Mouse (Mus musculus): Measurements from ENCODE around the gene Nckap5. TPM values are rescaled to one million over a fixed set of nuclear protein-coding genes. Genes with fewer than 3 reads are reported as not detected.

Gene Nckap5
- total RNA-seq, 1 experiment = 0.18 TPM

- in situ Hi-C loops (cut with MboI; ENCODE audit: low sequenced_read_pairs in 2 of 2, unreplicated experiment in 2 of 2) = no loop called here
- Histone ChIP-seq H3K9me3 (ENCODE audit: control insufficient read depth, insufficient read depth, low read depth, low read length) (no peaks in the 10 kb centered on the region), H3K27ac (ENCODE audit: insufficient read depth, low read depth, low read length, poor library complexity, severe bottlenecking) (no peak overlapping the region), H3K4me1 (ENCODE audit: control insufficient read depth in 2 of 2, insufficient read depth in 2 of 2, low read length in 2 of 2, poor library complexity in 1 of 2) (no peaks in the 10 kb centered on the region), H3K9ac (ENCODE audit: insufficient read depth, low read depth, low read length, poor library complexity, severe bottlenecking) (peak overlapping the region; percentile 68; the same call in 1 of the 2 replicates), H3K4me3 (ENCODE audit: insufficient read depth in 1 of 2, low read depth in 1 of 2, low read length in 2 of 2, poor library complexity in 1 of 2, severe bottlenecking in 1 of 2) (peak overlapping the region; percentile 80), H3K36me3 (ENCODE audit: control insufficient read depth, insufficient read depth, low read length, poor library complexity, severe bottlenecking) (no peaks in the 10 kb centered on the region)
- no peak for TF ChIP-seq ZNF384 (IDR thresholded peaks at IDR 0.05; ENCODE audit: low read depth, low read length)
- no peak for TF ChIP-seq HCFC1 (IDR thresholded peaks at IDR 0.05; ENCODE audit: borderline replicate concordance, insufficient read depth, low read length)
- no peak for TF ChIP-seq MAFK (IDR thresholded peaks at IDR 0.05; ENCODE audit: insufficient read depth, low read depth, low read length)
- no peak for TF ChIP-seq ZC3H11A (IDR thresholded peaks at IDR 0.05; ENCODE audit: borderline replicate concordance, low read depth, low read length)
- TF ChIP-seq CHD2 (IDR thresholded peaks at IDR 0.05; ENCODE audit: low read depth, low read length) = no peak
- DNase-seq (ENCODE audit: low read depth, low spot score) = no peak
Measured at GRCm38 (mm10) chr1:126492206-126493071, 338.2 kb downstream of the Nckap5 start.

- no peak overlapping the region for H3K27ac ChIP-seq (ENCODE audit: insufficient read depth, low read depth, low read length, poor library complexity, severe bottlenecking)
- in situ Hi-C loops (cut with MboI; ENCODE audit: low sequenced_read_pairs in 2 of 2, unreplicated experiment in 2 of 2) = no loop called here
- TF ChIP-seq ZC3H11A (IDR thresholded peaks at IDR 0.05; ENCODE audit: borderline replicate concordance, low read depth, low read length) (no peak), MAFK (IDR thresholded peaks at IDR 0.05; ENCODE audit: insufficient read depth, low read depth, low read length) (no peak), HCFC1 (IDR thresholded peaks at IDR 0.05; ENCODE audit: borderline replicate concordance, insufficient read depth, low read length) (no peak), CHD2 (IDR thresholded peaks at IDR 0.05; ENCODE audit: low read depth, low read length) (no peak), ZNF384 (IDR thresholded peaks at IDR 0.05; ENCODE audit: low read depth, low read length) (no peak)
- no peak for DNase-seq (ENCODE audit: low read depth, low spot score)
- H3K36me3 ChIP-seq (ENCODE audit: control insufficient read depth, insufficient read depth, low read length, poor library complexity, severe bottlenecking) = no peaks in the 10 kb centered on the region
- no peak overlapping the region for H3K9ac ChIP-seq (ENCODE audit: insufficient read depth, low read depth, low read length, poor library complexity, severe bottlenecking)
- H3K4me3 ChIP-seq (ENCODE audit: insufficient read depth in 1 of 2, low read depth in 1 of 2, low read length in 2 of 2, poor library complexity in 1 of 2, severe bottlenecking in 1 of 2) = no peak overlapping the region
- H3K9me3 ChIP-seq (ENCODE audit: control insufficient read depth, insufficient read depth, low read depth, low read length) = no peaks in the 10 kb centered on the region
- no peaks in the 10 kb centered on the region for H3K4me1 ChIP-seq (ENCODE audit: control insufficient read depth in 2 of 2, insufficient read depth in 2 of 2, low read length in 2 of 2, poor library complexity in 1 of 2)
Measured at GRCm38 (mm10) chr1:126491412-126491811, 339.2 kb downstream of the Nckap5 start.

GRCm38 (mm10) chr1:126490256-126490655 is 340.3 kb downstream of the Nckap5 start:
- no peak overlapping the region for H3K9ac ChIP-seq (ENCODE audit: insufficient read depth, low read depth, low read length, poor library complexity, severe bottlenecking)
- TF ChIP-seq ZNF384 (IDR thresholded peaks at IDR 0.05; ENCODE audit: low read depth, low read length) = no peak
- no peak for TF ChIP-seq ZC3H11A (IDR thresholded peaks at IDR 0.05; ENCODE audit: borderline replicate concordance, low read depth, low read length)
- H3K4me3 ChIP-seq (ENCODE audit: insufficient read depth in 1 of 2, low read depth in 1 of 2, low read length in 2 of 2, poor library complexity in 1 of 2, severe bottlenecking in 1 of 2) = no peak overlapping the region
- H3K36me3 ChIP-seq (ENCODE audit: control insufficient read depth, insufficient read depth, low read length, poor library complexity, severe bottlenecking) = no peaks in the 10 kb centered on the region
- DNase-seq (ENCODE audit: low read depth, low spot score) = no peak
- no peak overlapping the region for H3K27ac ChIP-seq (ENCODE audit: insufficient read depth, low read depth, low read length, poor library complexity, severe bottlenecking)
- H3K9me3 ChIP-seq (ENCODE audit: control insufficient read depth, insufficient read depth, low read depth, low read length) = no peaks in the 10 kb centered on the region
- in situ Hi-C loops (cut with MboI; ENCODE audit: low sequenced_read_pairs in 2 of 2, unreplicated experiment in 2 of 2) = no loop called here
- no peaks in the 10 kb centered on the region for H3K4me1 ChIP-seq (ENCODE audit: control insufficient read depth in 2 of 2, insufficient read depth in 2 of 2, low read length in 2 of 2, poor library complexity in 1 of 2)

GRCm38 (mm10) chr1:126484664-126485087 is 345.9 kb downstream of the Nckap5 start:
- Histone ChIP-seq H3K9ac (ENCODE audit: insufficient read depth, low read depth, low read length, poor library complexity, severe bottlenecking) (no peak overlapping the region), H3K36me3 (ENCODE audit: control insufficient read depth, insufficient read depth, low read length, poor library complexity, severe bottlenecking) (no peaks in the 10 kb centered on the region), H3K4me3 (ENCODE audit: insufficient read depth in 1 of 2, low read depth in 1 of 2, low read length in 2 of 2, poor library complexity in 1 of 2, severe bottlenecking in 1 of 2) (no peak overlapping the region), H3K27ac (ENCODE audit: insufficient read depth, low read depth, low read length, poor library complexity, severe bottlenecking) (no peak overlapping the region), H3K9me3 (ENCODE audit: control insufficient read depth, insufficient read depth, low read depth, low read length) (no peaks in the 10 kb centered on the region), H3K4me1 (ENCODE audit: control insufficient read depth in 2 of 2, insufficient read depth in 2 of 2, low read length in 2 of 2, poor library complexity in 1 of 2) (no peaks in the 10 kb centered on the region)
- no peak for TF ChIP-seq ZNF384 (IDR thresholded peaks at IDR 0.05; ENCODE audit: low read depth, low read length)
- no peak for DNase-seq (ENCODE audit: low read depth, low spot score)
- in situ Hi-C loops (cut with MboI; ENCODE audit: low sequenced_read_pairs in 2 of 2, unreplicated experiment in 2 of 2) = no loop called here

- no peak for DNase-seq (ENCODE audit: low read depth, low spot score)
- no peaks in the 10 kb centered on the region for H3K9me3 ChIP-seq (ENCODE audit: control insufficient read depth, insufficient read depth, low read depth, low read length)
- H3K9ac ChIP-seq (ENCODE audit: insufficient read depth, low read depth, low read length, poor library complexity, severe bottlenecking) = no peak overlapping the region
- in situ Hi-C loops (cut with MboI; ENCODE audit: low sequenced_read_pairs in 2 of 2, unreplicated experiment in 2 of 2) = no loop called here
- H3K4me3 ChIP-seq (ENCODE audit: insufficient read depth in 1 of 2, low read depth in 1 of 2, low read length in 2 of 2, poor library complexity in 1 of 2, severe bottlenecking in 1 of 2) = no peak overlapping the region
- no peak overlapping the region for H3K27ac ChIP-seq (ENCODE audit: insufficient read depth, low read depth, low read length, poor library complexity, severe bottlenecking)
- no peaks in the 10 kb centered on the region for H3K36me3 ChIP-seq (ENCODE audit: control insufficient read depth, insufficient read depth, low read length, poor library complexity, severe bottlenecking)
- TF ChIP-seq ZC3H11A (IDR thresholded peaks at IDR 0.05; ENCODE audit: borderline replicate concordance, low read depth, low read length) (no peak), CHD2 (IDR thresholded peaks at IDR 0.05; ENCODE audit: low read depth, low read length) (no peak), MAFK (IDR thresholded peaks at IDR 0.05; ENCODE audit: insufficient read depth, low read depth, low read length) (no peak), HCFC1 (IDR thresholded peaks at IDR 0.05; ENCODE audit: borderline replicate concordance, insufficient read depth, low read length) (no peak), ZNF384 (IDR thresholded peaks at IDR 0.05; ENCODE audit: low read depth, low read length) (no peak)
- H3K4me1 ChIP-seq (ENCODE audit: control insufficient read depth in 2 of 2, insufficient read depth in 2 of 2, low read length in 2 of 2, poor library complexity in 1 of 2) = no peaks in the 10 kb centered on the region
Measured at GRCm38 (mm10) chr1:126483665-126484064, 346.9 kb downstream of the Nckap5 start.

Measured in ES-E14 (cell line).